Mouse (Mus musculus) right cerebral cortex, postnatal 14 days (tissue): Measurements from ENCODE around the gene P2ry2.

Source experiments
- DNase-seq: peaks from one replicate; pipeline ENCODE4 v3.0.0; 2022

Gene P2ry2

DNA sequence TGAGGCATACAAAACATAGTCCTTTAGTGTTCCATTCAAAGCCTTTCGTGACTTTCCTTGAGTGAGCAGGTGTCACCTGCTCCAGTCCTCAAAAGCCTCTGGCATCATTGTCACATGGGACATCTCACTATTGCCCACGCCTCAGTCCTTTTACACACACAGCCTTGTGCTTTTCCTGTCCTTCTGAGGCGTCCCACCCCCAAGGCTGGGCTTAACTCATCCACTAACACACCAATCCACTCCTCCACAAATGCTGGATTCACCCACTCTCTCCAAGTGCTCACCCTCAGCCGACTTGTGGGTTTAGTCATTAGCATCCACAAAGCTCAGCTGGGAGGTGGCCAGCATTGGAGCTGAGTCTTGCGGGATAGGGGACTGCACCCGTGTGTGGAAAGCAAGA lies 4.8 kb upstream of the P2ry2 start:
- no peak for DNase-seq

DNA sequence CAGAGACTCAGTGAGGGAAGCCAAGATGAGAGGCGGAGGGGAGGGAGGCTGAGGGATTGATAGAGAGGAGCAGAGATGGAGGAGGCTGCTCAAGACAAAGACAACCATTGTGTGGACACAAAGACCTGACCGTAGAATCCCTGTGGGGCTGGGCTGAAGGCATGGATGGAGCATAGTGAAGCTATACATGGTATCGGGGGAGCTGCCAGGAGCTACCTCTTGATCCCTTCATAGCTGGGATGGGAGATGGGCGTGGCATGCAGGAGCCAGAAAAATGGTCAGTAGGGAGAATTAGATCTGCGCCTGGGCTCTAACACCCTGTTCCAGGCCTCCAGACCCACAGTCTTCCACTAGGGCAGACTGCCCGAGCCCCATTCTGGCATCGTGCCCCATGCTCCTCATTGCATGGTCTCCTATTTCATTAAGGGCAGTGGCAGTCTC lies 4.4 kb upstream of the P2ry2 start:
- DNase-seq: peak; percentile 43

DNA sequence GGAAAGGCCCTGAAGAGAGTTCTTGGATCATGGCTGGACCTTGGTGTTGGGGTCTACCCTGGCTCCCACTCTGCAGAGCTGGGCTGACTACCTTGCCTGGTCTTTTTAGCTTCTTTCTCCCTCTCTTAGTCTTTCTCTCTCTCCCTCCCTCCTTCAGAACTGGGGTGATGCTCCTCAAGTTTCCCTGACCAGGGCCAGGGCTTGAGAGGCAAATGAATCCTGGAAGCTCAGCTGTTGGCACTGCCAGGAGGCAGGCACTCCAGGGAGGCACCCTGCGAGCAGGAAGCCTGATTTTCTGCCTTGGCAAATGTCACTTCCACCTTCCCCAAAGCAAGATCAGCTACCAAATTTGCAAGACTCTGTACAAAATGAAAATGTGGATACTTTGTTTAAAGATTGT lies 2.3 kb upstream of the P2ry2 start:
- no peak for DNase-seq

DNA sequence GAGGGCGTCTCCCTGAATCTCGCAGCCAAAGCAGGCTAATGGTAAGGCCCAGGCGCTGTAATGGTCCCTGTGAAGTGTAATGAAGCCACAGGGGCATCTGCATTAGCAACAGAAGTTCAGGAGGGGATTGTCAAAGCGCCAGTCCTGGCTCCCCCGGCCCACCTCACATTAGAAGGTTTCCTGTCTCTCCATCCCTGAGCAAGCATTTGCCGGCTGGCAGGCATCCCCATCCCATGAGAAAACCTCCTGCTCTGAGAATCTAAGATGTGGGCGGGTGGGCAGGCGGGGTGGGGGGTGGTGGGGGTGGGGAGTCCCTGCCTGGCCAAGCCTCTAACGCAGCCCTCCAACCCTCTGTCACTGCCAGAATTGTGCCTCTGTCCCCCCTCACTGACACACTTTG lies 1.4 kb upstream of the P2ry2 start:
- DNase-seq: no peak

DNA sequence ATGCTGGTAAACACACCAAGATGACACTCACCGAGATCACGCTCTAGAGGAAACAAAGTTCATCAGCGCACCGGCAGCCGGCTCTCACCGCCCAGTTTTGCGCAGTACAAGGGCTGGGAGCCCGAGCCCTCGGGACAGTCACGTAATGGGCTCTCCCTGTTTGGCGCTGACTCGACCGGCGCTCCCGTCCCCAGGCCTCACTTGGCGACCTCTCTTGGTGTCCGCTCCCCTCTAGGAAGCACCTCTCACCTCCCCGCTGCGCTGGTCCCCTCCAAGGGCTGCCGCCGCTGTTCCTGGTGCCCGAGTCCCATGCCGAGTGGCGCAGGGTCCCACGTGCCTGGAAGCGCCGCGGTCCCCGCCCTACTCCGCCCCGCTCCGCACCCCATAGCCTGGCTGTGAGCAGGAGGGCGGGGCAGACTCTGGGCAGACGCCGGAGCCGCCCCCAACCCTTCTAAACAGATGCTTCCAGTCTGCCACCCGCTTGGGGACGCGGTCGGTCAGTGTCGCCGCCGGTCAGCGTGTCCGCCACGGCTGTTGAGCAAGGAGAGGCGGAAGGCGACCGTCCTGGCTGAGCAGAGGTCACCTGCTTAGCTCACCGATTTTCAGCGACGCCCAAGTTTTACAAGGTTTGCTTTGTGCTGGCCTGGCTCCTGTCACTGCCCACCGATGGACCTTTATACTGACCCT lies 842 bp downstream of the P2ry2 start:
- DNase-seq: peak; percentile 53

DNA sequence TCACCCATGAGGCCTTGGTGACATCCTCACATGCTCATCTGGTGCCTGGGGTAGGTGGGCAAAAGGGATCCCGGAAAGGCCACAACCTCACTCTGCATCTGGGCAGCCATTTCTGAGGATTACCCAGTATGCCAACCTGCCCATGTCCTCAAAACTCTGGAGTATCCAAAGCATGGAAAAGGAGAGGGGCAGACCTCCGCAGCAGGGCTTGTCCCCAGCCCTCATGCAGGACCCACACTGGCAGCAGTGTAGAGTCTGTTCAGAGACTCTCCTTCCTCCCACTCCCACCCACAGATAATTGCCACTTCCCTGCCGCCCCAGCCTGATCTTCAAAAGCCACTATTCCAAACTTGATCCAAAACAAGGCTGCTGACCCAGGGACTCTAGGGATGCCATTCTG lies 1.9 kb downstream of the P2ry2 start:
- DNase-seq: no peak

DNA sequence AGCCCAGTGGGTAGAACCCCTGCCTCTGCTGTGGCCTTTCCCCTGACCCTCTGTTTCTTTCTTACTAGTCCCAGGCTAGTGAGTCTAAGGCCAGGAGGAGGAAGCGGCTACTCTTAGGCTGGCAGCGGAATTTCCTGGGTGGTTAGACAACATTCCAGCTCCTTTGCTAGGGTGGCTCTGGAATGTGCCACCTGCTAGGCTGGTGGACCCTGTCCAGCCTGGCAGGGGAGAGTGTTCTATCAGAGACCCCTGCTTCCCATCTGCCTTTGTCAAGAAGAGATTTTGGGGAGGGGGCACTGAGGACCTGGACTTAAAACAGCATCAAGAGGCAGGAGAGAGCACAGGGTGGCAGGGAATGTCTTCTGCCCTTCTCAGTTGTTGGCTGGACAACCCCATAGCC lies 6.5 kb downstream of the P2ry2 start:
- DNase-seq: no peak

DNA sequence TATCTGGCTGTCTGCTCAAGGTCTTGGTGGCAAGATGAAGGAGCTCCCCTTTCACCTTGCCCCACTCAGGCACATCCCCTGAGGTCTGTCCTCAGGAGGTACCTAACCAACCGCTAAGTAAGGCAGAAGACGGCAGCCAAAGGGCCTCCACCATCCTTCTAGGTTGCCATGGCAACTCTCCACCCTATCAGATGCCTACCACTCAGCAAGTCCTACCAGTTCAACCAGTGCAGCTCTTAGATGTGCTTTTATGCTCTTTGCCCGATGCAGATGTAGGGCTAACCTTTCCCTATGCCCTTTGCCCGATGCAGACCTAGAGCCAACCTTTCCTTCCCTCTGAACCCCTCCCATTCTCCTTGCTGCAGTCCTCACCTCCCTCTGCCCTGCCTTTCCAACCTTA lies 7.5 kb downstream of the P2ry2 start:
- no peak for DNase-seq

DNA sequence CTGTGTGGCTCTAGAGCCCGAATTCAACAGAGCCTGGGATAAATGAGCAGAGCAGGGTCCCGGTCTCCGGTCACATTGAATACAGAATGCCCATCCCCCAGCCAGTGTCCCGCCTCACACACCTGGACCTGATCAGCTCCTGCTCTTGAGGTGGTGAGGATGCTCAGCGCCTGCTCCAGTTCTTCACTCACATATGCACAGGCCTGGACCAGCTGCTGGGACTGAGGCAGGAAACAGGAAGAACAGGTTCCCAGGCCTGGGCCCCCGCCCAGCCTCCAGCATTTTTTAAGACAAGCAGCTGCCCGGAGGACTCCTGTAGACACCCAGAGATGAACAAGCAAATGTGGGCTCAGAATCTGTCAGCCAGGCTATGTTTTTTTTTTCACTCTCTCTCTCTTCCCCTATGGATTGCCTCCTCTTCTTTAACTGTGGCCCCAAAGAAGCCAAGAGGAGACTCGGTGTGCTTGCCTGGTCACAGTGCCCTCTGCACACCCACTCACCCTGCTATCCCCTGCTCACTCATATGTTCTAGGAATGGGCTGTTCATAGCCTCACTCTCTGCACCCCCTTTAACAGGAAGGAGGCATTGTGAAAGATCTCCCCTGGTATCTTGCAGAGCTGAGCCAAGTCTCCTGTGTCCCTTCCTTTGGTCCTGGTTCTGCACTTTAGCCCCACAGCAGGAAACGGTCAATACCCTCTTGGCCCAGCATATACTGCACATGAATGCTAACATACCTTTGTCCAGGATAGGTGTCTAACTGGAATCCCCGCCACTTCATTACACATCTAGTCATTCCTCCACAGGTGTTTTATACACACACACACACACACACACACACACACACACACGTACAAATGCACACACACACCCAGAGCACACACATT lies 9.0 kb downstream of the P2ry2 start:
- DNase-seq: no peak

DNA sequence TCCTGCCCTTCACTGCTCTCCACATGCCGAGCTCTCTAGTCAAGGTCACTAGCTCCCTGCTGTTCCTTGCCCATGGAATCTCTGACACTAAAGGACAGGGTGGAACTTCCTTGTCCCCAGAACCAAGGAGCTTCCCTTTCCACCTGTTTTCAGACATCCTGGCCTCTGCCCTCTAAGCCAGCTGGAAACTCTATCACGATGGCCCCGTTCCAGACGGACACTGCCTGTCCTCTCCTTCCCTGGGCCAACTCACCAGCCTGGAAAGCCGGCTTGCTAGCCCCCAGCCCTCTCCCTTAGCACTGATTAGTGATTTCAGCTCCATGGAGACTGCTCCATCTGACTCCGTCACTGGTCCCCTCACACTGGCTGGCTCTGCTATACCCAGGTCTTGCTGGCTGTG lies 10.4 kb downstream of the P2ry2 start:
- no peak for DNase-seq

DNA sequence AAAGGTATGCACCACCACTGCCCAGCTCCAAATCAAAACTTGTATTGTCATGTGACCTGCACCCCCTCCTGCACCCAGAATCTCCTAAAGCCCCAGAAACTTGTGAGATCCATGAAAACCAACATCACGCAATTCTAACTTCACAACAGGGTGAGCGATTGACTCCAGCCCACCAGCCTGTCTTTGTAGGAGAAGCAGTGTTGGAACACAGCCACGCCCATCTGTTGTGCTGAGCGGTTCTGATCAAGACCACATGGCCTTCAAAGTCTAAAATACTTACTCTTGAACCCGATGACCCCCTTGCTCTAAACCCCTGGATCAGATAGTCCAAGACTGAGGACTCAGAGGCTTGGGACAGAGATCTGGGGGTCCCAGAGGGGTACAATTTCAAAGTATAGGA lies 13.0 kb downstream of the P2ry2 start:
- DNase-seq: no peak

DNA sequence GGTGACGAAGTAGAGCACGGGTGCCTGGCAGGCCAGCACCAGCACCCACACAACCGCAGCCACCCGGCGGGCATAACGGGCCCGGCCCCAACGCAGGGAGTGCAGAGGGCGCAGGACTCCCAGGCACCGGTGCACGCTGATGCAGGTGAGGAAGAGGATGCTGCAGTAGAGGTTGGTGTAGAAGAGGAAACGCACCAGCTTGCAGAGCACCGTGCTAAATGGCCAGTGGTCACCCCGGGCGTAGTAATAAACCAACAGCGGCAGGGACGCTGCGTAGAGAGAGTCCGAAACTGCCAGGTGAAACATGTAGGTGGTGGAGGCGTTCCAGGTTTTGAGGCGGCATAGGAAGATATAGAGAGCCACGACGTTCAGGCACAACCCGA lies 14.1 kb downstream of the P2ry2 start:
- no peak for DNase-seq

DNA sequence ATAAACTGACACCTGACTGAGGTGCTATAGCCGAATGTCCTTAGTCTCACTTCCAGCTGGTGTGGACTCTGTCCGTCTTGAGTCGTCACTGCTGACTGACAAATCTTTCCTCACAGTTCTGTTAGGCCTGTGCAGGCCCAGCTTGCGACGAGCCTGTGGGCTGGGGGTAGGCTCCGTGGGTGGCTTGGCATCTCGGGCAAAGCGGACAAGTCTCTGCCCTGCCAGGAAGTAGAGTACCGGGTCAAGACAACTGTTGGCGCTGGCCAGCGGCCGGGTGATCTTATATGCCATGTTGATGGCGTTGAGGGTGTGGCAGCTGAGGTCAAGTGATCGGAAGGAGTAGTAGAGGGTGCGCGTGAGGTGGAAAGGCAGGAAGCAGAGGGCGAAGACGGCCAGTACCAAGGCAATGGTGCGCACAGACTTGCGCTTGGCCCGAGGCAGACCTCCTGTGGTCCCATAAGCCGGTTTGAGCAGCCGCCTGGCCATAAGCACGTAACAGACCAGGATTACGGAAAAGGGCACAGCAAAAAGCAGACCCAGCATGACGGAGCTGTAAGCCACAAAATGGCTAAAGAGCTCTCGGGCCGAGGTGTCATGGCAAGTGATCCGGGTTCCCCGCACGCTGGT lies 14.6 kb downstream of the P2ry2 start:
- no peak for DNase-seq

DNA sequence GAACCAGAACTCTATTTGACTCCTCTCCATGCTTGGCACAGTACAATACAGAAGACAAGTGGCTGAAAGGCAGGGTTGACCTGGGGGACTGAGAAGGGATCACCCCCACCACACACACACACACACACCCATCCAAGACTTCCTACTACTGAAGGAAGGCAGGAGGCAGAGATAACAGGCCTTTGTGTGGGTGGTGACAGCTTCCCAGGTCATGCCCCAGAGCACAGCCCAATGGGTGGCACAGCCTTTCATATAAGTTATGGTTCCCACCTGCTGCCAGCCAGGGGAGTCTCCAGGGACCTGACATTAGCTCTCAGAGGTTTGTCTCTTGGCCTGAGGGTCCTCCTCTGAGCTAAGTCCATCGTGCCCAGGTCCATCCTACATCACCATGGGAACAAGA lies 15.5 kb downstream of the P2ry2 start:
- no peak for DNase-seq

DNA sequence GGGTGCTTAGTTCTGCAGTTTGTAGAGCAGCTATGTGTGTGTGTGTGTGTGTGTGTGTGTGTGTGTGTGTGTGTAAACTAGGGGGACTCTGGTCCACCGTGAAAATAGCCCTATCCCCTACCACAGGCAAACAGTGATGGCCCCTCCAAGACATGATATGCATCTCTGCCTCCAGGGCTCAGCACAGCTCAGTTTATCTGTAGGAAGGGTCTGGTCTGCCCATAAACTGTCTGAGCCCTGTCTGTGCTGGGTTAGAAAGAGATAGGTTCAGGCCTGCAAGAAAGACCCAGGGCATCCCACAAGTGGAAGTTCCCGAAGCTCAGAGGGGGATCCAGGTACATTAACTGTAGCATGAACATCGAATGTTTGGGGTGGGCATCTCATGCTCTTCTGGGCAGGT lies 16.7 kb downstream of the P2ry2 start:
- DNase-seq: no peak

DNA sequence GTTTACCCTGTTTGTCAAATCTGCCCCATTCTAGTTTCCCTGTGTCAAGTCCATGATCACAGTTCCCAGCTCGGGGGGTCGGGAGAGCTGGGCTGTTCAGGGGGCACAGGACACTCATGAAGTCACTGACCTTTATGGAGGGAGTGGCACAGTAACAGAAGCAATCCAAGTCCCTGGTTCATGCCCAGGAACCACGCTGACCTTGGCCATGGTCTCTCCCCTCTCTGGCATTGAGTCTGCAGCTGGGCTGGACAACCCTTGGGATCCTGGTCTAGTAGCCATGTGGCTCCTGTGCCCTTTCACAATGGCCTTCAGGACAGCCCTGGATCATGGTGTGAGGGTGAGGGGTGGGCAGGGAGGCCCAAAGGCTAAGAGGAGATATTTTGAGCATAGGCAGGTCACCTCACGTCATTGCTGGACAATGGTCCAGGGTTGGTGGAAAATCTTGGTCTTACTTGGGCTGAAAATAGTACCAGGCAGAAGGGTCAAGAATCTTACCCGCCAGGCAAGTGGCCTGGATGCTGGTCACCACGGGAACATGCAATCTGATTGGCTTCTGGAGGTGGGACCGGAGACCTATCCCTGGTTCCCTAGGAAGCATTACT lies 17.3 kb downstream of the P2ry2 start:
- DNase-seq: no peak

DNA sequence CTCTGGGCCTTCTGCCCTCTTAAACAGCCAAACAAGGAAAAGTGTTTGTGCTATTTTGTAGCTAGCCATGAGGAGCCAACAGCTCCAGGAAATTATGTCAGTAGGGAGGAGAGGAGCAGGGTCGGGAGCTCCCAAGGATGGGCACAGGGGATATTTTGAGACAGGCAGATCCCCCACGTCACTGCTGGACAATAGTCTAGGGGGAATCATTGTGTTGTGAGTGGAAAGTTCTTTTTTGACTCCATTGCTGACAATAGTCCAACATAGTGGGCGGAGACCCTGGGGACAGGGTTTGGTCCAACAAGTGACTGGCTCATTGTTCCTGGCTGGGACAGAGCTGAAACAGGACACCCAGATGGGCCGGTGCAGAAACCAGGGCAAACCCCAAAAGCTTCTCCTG lies 19.5 kb downstream of the P2ry2 start:
- no peak for DNase-seq

DNA sequence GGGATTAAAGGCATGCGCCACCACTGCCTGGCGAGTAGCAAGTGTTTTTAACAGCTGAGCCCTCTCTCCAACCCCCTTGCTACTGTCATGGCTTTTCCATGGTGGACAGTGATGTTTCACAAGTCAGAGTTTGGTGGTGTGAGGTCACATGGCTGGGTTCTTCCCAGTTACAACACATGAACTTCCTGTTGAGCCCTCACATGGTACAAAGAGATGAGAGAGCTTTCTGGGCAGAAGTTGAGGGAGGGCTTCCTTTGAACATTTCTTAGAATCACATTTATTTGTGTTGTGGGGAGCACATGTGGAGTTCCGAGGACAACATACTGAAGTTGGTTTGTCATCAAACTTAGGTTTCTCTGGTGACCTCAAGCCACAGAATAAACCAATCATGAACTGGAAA lies 20.7 kb downstream of the P2ry2 start:
- DNase-seq: no peak

DNA sequence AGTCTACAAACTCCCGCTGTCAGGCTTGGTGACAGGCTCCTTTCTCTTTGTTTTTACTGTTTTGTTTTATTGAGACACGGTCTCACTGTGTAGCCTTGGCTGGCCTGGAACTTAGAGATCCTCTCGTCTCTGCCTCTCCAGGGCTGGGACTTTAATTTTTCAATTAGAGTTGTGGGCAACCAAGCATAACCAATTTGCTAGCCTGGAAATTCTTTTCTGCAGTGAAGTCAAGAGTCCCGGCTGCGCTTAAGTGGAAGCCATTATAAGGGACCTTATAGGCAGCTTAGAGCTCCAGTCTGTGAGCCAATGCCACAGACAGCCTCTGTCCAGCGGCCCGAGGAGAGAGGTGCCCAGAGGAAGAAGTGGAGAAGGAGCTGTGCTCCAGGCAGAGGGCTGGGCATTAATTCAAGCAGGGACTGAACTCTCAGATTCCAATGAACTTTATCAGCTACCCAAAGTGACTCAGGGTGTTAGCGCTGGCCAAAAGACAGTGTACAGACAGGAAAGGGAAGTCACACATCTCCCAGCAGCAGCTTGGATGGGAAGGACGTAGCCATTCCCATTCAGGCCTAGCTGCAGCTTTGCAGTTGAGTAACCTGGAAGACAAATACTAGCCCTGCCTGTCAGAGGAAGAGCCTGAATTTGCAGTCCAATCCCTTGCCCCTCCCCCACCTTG lies 21.9 kb downstream of the P2ry2 start:
- no peak for DNase-seq

DNA sequence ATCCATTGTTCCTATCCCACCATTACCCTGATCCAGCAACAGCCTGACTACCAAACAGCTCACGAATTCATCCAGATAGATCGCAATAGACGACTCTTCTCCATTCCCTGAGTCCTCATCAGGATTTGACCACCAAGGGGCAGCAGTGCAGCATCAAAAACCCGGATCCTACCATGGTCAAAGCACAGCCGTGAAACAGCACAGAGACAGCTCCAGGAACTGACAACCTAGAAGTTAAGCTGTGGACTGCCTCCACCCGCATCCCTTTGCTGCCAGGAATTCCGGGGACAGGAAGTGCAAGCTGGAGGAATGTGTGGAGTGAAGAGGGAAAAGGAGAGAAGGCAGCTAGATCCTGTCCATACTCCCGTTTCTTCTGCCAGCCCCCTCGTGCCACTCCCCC lies 24.6 kb downstream of the P2ry2 start:
- DNase-seq: peak; percentile 55

DNA sequence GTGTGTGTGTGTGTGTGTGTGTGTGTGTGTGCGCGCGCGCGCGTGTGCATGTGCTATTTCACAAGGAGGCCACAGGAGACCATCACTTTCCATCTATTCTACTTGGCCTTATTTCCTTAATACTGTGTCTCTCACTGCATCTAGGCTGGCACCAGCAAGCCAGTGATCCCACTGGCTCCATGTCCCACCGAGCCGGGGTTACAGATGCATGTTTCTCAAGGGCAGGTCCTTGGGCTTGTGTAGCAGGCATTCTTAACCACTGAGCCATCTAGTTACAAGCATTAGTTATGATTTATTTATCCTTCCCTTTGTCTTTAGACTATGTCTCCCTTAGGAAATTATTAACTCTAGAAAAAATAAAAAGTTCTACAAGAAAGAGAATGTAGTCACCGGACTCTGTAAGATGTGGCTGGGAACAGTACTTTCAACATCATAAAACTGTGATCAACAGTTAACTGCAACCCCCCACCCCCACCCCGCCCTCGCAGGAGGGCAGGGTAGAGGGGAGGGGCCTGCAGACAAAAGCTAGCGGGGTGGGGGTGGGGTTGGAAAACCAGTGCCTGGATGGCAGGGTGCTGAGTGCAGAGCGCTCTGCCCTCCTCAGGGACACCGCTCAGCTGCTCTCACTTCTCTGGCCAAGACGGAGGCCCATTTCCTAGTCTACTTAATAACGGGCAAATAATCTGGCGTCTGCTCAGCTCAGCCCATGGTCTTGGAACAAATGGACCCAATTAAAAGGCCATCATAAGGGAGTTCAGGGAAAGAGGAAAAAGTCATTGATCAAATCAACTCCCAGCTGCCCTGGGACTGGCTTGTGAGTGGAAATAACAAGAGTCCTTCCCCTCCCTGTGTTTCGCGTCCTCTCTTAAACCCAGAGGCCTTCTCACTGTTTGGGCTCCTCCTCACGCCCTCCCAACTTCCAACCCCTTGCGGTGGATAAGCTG lies 27.9 kb downstream of the P2ry2 start:
- DNase-seq: no peak

DNA sequence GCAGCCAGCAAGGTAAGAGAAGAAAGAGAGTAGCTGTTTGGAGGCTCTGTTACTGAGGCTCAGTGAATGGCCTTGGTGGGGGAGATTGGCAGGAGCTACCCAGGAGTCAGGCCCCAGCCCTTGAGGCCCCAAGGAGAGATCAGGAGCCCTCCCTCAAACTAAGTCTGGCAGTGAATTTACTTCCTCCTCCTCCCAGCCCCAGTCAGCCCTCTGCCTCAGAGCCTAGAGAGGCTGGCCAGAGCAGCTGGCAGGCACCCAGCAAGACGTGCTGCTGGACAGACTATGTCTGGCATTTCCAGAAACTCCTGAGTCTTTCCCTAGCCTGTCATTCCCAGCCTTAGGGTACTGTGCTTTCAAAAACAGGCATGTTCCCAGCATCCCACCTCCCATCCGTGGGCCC lies 33.5 kb downstream of the P2ry2 start:
- peak; percentile 59 for DNase-seq
